Mouse (Mus musculus) liver, adult 2 months (tissue): ENCODE results near the gene Cptp.

Source experiments
- CTCF ChIP-seq: fragments of 200-500 bp; IDR thresholded peaks from 2 replicates; pipeline ENCODE4 v1.5.1; 2011; ENCODE audit warnings: low read depth, low read length, control low read depth
- POLR2A ChIP-seq: fragments of 200-500 bp; IDR thresholded peaks from 2 replicates; pipeline ENCODE4 v1.6.1; 2011; ENCODE audit warnings: low read length, control low read depth; ENCODE audit not compliant: insufficient read depth; ENCODE audit errors: extremely low read depth

DNA sequence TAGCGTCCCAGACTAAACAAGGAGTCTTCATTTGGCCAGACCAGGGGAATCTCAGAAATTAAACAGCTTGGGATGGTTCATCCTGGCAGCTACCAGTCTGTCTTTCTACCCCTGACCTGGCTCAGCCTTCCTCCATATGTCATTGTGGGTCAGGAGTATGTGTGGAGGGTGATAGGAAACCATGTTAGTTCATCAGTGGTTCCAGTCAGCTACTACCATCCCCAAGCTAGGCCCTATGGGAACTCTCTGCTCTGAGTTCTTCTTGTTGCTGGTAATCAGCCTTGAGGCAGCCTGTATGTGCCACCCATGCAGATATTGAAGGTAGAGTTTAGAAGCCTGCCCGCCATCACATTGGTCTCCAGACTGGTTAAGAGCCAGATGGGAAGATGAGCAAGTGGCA lies 29.1 kb upstream of the Cptp start:
- TF ChIP-seq CTCF (no peak), POLR2A (no peak)
